Mouse (Mus musculus) liver, postnatal 0 days (tissue): ENCODE results near the gene Setd1b.

Experiments
- CTCF ChIP-seq: sonication (generic); IDR thresholded peaks from 2 replicates; pipeline ENCODE4 v1.5.1; 2016; ENCODE audit warnings: antibody characterized with exemption, low read depth
- EP300 ChIP-seq: IDR thresholded peaks from 2 replicates; pipeline ENCODE4 v1.6.1; 2016; ENCODE audit warnings: antibody characterized with exemption, low read depth, mild to moderate bottlenecking

DNA sequence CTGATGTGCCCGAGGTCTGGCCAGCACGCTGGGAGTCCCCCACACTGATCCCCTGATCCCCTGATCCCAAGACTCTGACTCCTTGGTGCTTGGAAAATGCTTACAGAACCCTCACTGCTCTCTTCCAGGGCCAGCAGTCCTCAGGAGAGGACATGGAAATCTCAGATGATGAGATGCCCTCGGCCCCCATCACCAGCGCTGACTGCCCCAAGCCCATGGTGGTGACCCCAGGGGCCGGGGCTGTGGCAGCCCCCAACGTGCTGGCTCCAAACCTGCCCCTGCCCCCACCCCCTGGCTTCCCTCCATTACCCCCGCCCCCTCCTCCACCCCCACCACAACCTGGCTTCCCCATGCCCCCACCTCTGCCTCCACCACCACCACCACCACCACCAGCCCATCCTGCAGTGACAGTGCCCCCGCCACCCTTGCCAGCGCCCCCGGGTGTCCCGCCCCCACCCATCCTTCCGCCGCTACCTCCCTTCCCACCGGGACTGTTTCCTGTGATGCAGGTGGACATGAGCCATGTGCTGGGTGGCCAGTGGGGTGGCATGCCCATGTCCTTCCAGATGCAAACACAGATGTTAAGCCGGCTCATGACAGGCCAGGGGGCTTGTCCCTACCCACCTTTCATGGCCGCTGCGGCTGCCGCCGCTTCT lies 9.8 kb downstream of the Setd1b start:
- TF ChIP-seq CTCF (no peak), EP300 (no peak)
